Mouse (Mus musculus) spleen, postnatal 4 days (tissue): ENCODE results near the gene Myl10.
A peak's percentile ranks its signal among the peaks of the same experiment; 100 is the strongest.
"Not testable (repeated sequence)": the region's sequence is repeated elsewhere in the genome, so short reads cannot be mapped to it uniquely, and the experiment has no call there.

Source experiments
- DNase-seq, 2 experiments: peaks; one replicate each; pipeline ENCODE4 v3.0.0; 2022; ENCODE audit warnings: low spot score in 2 of 2

Myl10 gene

DNA sequence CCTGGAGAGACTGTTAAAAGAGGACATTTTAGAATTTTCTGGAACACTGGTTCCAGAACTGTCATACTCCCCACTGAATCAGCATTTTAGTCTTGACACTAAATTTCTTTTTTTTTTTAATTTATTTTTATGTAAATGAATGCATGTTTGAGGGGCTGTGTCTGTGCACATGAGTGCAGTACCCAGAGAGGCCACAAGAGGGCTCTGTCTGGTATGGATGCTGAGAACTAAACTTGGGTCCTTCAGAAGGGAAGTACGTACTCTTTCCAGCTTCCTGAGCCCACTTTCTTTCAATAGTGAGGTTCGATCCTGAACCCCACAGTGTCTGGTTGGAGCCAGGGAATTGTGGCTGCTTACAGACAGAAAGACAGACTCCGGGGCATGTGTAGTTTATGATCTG, 12.6 kb downstream of the Myl10 start:
- DNase-seq = no peak

DNA sequence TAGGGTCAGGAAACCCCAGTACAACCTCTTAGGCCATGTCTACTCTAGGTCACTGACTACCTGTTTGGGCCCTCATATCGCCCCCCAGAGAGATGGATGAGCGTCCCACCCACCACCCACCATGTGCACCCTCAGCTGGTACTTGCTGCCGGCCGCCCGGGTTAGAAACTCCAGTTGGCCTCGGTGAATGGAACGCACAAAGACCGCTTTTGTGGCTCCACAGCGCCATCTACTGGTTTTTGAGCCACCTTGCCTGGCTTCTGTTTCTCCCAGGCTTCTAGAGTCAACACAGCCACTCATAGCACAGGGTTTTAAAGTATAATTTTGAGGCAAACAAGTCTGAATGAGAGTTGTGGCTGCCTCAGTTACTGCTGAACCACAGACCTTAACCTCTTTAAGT, 13.9 kb downstream of the Myl10 start:
- DNase-seq = peak; percentile 64 to 88

DNA sequence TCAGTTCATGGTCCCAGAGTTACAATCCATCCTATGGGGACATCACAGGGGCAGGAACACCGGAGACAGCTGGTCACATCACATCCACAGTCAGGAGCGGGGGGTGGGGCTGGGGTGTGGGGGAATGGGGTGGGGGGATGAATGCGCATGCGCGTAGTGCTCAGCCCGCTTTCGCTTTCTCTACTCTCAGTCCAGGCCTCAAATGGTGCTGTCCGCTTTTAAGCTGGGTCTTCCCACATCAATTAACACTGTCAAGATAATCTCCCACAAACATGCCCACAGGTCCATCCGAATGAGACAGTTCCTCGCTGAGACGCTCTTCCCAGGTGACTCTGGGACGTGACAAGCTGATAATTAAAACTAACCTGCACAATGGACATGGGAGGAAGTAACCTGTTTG, 15.2 kb downstream of the Myl10 start:
- no peak for DNase-seq

DNA sequence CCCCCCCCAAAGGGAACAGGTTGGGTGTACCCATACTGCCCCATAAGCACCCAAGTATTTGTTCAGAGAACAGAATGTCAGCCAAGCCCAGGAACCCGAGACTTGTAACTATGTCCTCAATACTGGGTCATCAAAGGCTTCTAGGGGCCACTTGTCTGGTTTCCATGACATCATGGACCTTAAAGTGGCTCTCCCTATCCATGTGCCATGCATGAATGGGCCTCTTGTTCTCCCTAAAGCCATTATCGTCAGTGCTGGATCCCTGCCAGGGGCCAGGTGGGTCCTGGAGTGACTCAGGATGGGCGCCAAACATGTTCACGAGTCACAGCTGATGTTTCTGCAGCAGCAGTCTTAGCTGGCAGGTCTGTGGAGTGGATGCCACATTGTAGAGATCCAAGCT, 17.8 kb downstream of the Myl10 start:
- no peak for DNase-seq

DNA sequence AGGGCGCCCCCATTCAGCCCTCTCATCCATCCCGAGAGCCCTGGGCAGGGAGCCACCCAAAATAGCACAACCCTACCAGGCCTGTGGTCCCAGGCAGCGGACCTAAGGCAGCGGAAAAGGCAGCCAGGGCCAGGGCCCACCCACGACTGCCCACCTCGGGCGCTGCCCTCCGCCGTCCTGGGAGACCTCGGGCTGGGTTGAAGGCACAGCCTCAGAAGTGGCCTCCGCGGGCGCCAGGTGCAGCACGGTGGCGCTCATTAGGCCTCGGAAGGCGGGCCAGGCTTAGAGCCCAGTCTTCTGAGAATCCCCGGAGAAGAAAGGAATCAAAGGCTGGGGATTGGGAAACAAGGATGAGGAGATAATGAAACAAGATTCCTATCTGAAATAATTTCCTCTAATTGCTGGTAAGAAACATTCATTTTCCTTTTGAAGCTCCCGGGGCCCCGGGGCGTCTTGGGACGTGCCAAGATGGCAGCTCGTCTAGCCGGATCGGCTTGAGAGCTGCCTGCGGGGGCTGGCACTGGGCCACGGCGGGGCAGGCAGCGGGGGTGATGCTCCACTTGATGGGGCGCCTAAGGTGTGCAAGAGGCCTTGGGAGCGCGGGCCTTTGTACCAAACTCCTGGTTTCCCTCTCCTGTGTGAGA, 21.4 kb downstream of the Myl10 start:
- no peak for DNase-seq

DNA sequence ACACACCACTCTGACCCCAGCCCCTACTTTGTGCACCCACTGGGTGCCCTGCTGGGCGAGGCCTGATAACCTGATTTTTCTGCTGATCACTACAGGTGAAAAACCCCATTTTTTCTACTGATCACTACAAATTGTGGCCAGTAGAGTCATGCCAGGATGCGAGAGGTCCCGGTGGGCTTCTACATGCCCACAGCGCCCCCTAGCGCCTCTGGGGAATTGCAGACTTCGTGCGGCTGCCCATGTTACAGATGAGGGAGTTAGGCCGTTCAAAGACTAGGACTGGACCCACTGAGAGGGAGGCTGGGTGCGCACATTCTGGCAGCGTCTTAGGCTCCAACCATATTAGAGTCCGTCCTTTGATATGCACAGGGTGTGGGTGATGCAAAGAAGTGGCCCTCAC, 21.9 kb downstream of the Myl10 start:
- peak; percentile 52 to 83 for DNase-seq

DNA sequence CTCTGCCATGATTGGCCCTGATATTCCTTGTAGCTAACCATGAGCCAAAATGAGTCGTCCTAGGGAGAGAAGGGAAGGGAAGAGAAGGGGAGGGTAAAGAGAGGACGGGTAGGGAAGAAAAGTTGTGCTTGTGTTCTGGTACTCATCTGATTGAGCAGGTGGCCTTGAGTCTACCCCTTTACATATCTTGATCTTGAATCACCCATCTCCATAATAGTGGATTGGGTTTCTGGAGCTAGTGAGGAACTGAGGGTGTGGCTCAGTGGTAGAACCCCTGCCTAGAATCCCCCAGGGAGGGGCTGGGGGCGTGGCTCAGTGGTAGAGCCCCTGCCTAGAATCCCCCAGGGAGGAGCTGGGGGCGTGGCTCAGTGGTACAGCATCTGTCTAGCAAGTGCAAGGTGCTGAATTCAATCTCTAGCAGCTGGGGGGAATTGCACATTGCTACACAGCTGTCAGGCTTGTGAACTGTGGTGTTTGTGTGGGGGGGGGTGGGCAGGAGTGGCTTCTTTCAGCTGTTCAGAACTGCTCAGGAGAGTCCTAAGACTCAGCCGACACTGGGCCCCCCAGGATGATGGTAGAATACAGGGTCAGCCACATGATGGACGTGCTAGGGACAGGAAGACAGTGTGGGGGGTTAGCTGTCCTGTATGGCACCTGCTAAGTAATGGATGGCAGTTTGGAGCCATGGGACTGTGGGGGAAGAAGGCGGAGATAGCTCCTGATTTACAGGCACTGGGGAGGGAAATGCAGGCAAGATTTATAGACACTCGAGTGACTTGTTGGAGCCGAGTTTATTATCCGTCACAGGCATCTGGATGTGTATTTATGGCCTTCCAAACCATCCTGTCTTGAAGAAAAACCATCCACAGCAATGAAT, 24.0 kb downstream of the Myl10 start:
- DNase-seq = no peak

DNA sequence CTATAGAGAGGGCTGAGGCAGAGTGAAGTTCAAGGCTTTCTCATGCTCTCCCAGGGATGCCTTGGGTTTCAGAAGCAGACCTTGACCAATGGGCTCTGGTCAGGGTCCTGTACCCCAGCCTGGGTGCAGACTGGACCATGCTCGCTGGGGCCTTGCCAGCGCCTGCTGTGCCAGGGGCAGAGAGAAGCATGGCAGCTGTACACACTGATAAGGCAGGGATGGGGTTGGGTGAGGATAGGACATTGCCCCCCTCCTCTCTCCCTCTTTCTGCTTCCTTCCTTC, 24.6 kb downstream of the Myl10 start:
- no peak for DNase-seq

DNA sequence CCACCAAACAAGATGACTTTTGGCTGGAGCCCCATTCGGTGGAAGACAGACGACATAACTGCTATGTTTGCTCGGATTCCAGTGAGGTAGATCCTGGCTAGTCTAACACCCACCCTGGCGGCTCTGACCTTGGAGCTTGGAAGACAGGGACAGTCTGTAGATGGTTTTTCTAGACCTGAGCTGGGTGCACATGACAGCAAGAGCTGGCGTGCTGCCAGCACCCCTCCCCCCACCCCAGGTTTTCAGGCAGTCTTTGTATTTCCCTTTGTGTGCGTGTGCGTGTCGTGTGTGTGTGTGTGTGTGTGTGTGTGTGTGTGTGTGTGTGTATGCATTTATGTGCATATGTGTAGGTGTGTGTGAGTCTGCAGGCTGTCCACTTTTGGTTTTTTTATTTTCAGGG, 25.7 kb downstream of the Myl10 start:
- no peak for DNase-seq

DNA sequence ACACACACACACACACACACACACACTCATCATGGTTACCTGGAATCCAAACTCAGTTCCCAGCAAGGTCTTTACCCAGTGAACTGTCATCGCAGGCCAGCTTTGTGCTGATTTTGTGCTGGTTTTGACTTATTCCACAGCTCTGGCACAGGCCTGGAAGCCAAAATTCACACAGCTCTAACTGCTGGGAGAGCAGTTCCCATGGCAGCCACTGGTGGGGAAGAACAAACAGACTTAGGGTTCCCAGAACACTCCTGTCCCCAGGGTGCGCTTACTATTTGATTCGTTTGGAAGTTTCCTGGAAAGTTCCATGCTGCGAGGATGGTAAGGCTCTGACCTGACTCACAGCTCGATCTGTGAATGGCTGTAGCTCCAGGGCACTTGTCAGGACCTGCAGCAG, 28.6 kb downstream of the Myl10 start:
- no peak for DNase-seq

DNA sequence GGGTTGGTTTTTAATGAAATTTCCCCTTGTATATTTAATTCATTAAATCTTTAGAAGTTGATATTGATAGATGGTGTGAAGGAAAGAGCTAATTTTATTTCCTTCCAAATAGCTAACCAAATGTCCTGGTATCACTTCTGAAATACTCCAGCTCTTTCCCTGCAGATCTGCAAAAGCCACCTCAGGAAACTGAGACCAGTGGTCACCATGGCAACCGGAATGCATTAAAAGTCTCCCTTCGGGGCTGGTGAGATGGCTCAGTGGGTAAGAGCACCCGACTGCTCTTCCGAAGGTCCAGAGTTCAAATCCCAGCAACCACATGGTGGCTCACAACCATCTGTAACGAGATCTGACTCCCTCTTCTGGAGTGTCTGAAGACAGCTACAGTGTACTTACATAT, 33.3 kb downstream of the Myl10 start:
- DNase-seq = not testable (repeated sequence)

DNA sequence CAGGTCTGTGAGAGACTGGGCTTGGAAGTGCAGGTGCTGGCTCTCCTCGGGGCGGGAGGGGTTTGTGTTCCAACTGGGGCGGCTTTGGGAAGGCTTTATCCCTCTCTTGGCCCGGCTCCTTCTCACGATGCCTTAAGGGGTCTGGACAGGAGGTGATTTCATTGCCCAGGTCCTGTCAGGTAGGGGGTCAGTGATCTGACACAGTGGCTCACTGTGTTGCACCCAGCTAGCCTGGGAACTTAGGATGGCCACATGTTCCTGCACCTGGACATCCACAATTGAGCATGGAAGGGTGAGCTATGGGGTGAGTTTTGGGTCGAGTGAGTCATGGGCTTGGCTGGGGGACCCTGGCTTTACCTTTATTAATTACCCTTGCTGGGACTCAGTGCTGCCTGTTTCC, 46.0 kb downstream of the Myl10 start:
- DNase-seq = no peak

DNA sequence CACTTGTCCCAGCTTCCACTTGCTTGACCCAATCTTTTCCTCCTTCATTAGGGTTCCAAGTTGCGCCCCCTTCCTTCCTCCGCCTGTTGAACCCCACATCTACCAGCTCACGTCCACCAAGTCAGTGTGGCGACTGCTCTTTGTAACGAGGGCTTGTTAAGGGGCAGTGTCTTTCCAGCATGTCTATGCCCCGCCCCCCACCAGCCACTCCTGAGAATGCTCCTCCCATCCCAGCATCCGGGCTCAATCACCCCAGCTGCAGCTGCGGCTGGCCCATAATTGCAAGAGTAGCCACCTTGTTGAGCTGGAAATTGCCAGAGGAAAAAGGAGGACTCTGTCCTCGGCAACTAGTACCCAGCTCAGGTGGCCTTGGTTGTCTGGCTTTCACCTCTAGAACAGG, 53.6 kb downstream of the Myl10 start:
- DNase-seq = no peak
